Mouse (Mus musculus): ENCODE measurements around the gene Rfpl4b. TPM values are rescaled to one million over a fixed set of nuclear protein-coding genes. Genes with fewer than 3 reads are reported as not detected.
"Not testable (repeated sequence)": the region's sequence is repeated elsewhere in the genome, so short reads cannot be mapped to it uniquely, and the experiment has no call there.

Gene Rfpl4b
- not detected in 2 replicates for total RNA-seq (2017)

DNA sequence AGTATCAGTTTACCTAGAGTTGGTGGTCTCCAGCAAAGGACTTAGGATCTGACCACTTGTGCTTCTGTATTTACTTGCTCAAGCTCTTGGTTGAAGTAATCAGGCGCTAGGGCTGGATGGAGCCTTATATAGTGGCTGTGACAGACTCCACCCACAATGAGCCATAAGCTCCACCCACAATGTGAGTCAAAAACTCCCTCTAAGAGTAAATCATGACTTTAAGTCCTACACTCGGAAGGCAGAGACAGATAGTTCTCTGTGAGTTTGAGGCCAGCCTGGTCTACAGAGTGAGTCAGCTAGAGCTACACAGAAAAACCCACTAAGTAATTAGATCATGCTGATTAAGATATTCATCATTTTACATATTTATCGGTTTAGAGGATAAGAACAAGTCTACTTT is at the start of gene Rfpl4b:
Gene Rfpl4b (minus strand): TSS at position 101 of the 400 bp plus-strand sequence.
- no peak for ATAC-seq (replicated peaks in 1 of 2; ENCODE audit: insufficient read depth in 1 of 2, low FRiP score in 2 of 2, low TSS enrichment in 1 of 2, low read depth in 1 of 2, poor library complexity in 2 of 2, severe bottlenecking in 2 of 2)

- no peak for ATAC-seq (replicated peaks in 1 of 2; ENCODE audit: insufficient read depth in 1 of 2, low FRiP score in 2 of 2, low TSS enrichment in 1 of 2, low read depth in 1 of 2, poor library complexity in 2 of 2, severe bottlenecking in 2 of 2)
Measured at GRCm38 (mm10) chr10:38855186-38855585, 33.6 kb upstream of the Rfpl4b start.

DNA sequence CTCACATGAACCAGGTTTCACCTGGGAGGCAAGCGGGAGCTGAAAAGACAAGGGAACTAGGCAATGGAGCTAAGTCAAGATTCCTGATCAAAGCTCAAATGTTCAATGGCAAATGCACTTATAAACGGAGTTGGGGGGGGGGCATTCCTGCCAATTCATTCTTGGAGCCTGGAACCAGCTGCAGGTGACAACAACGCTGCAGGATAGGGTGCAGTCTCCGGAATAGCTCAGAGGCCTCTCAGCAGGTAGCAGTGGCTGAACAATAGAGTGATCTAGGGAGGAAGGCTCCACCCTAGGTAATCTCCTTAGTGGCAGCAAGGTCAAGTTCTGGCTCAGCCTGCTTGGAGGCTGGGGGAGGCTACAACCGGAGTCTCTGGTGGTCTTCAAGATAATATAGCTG is 28.4 kb upstream of the Rfpl4b start:
- not testable (repeated sequence) for ATAC-seq (replicated peaks in 1 of 2; ENCODE audit: insufficient read depth in 1 of 2, low FRiP score in 2 of 2, low TSS enrichment in 1 of 2, low read depth in 1 of 2, poor library complexity in 2 of 2, severe bottlenecking in 2 of 2)

- ATAC-seq (replicated peaks in 1 of 2; ENCODE audit: insufficient read depth in 1 of 2, low FRiP score in 2 of 2, low TSS enrichment in 1 of 2, low read depth in 1 of 2, poor library complexity in 2 of 2, severe bottlenecking in 2 of 2): peak; percentile 53 to 56; a peak in 2 of 4 replicates
Measured at GRCm38 (mm10) chr10:38848884-38849499, 27.4 kb upstream of the Rfpl4b start.

- ATAC-seq (replicated peaks in 1 of 2; ENCODE audit: insufficient read depth in 1 of 2, low FRiP score in 2 of 2, low TSS enrichment in 1 of 2, low read depth in 1 of 2, poor library complexity in 2 of 2, severe bottlenecking in 2 of 2): no peak
Measured at GRCm38 (mm10) chr10:38848231-38848630, 26.7 kb upstream of the Rfpl4b start.

- ATAC-seq (replicated peaks in 1 of 2; ENCODE audit: insufficient read depth in 1 of 2, low FRiP score in 2 of 2, low TSS enrichment in 1 of 2, low read depth in 1 of 2, poor library complexity in 2 of 2, severe bottlenecking in 2 of 2): no peak
Measured at GRCm38 (mm10) chr10:38823741-38824140, 2.2 kb upstream of the Rfpl4b start.

GRCm38 (mm10) chr10:38806056-38806455 is 15.5 kb downstream of the Rfpl4b start:
- no peak for ATAC-seq (replicated peaks in 1 of 2; ENCODE audit: insufficient read depth in 1 of 2, low FRiP score in 2 of 2, low TSS enrichment in 1 of 2, low read depth in 1 of 2, poor library complexity in 2 of 2, severe bottlenecking in 2 of 2)

GRCm38 (mm10) chr10:38804047-38804446 is 17.5 kb downstream of the Rfpl4b start:
- no peak for ATAC-seq (replicated peaks in 1 of 2; ENCODE audit: insufficient read depth in 1 of 2, low FRiP score in 2 of 2, low TSS enrichment in 1 of 2, low read depth in 1 of 2, poor library complexity in 2 of 2, severe bottlenecking in 2 of 2)

DNA sequence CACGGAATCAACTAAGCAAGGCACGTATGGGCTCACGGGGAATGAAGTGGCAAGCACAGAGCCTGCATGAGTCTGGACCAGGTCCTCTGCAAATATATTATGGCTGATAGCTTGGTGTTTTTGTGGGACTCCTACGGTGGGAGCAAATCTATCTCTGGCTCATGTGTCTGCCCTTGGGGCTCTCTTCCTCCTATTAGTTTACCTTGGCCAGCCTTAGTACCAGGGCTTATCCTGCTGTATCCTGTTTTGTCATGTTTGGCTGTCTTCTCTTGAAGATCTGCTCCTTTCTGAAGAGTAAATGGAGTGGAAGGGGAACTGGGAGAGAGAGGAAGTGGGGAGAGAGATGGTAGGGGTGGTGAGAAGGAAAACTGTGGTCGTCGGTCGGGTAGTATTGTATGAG is 18.3 kb downstream of the Rfpl4b start:
- no peak for ATAC-seq (replicated peaks in 1 of 2; ENCODE audit: insufficient read depth in 1 of 2, low FRiP score in 2 of 2, low TSS enrichment in 1 of 2, low read depth in 1 of 2, poor library complexity in 2 of 2, severe bottlenecking in 2 of 2)

DNA sequence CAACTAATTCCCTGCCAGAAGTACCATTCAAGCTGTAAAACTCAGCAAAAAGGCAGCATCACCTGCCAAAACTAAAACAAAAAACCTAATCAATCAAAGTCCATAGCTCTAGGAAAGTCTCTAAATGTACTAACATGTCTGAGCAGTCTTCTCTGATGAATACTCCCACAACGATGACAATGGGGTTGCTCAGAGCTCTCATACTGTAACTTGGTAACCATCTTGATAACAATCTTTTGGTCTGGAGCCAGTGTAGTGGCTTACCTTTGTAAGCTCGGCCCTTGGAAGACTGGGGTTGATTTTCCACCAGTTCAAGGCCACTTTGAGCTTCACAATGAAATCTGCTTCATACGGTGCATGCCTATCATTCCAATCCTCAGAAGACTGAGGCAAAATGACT is 33.0 kb downstream of the Rfpl4b start:
- no peak for ATAC-seq (replicated peaks in 1 of 2; ENCODE audit: insufficient read depth in 1 of 2, low FRiP score in 2 of 2, low TSS enrichment in 1 of 2, low read depth in 1 of 2, poor library complexity in 2 of 2, severe bottlenecking in 2 of 2)

Other genes with a start within 250 kb of the Rfpl4b start
- 0.13 and 0.74 TPM in 2 replicates for gene Lama4, start 143.7 kb upstream of the Rfpl4b start, total RNA-seq (2017)